Mouse (Mus musculus) lung, postnatal 4 days (tissue): ENCODE results near the gene Tmem52b.

ENCODE experiments used
- DNase-seq, 2 experiments: peaks; one replicate each; pipeline ENCODE4 v3.0.0; 2021

The Tmem52b gene

DNA sequence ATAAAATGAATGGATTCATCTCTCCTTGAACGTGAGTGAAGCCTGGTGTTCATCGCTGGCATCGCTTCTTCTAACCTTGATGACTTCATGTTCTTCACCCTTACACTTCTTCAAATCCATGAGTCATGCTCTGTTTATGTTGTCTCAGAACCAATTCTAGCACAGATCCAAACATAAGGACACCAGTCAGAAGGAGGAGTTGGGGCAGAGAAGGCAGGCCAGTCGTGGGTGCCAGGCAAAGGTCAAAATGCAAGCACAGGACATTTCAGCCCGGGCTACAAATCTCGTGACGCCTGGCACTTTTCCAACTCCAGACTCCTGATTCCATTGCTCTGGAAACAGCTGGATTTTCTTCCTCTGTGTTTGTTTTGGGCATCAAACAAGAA, 20.2 kb downstream of the Tmem52b start:
- DNase-seq, result peak; percentile 69 to 75

GRCm38 (mm10) chr6:129532942-129533860, 20.8 kb downstream of the Tmem52b start, which contains the start of gene Gabarapl1:
Gene Gabarapl1 (plus strand): TSS chr6:129533160.
- DNase-seq, result peak; percentile 79 to 80

- no peak for DNase-seq
Measured at GRCm38 (mm10) chr6:129534057-129534456, 21.7 kb downstream of the Tmem52b start.

DNA sequence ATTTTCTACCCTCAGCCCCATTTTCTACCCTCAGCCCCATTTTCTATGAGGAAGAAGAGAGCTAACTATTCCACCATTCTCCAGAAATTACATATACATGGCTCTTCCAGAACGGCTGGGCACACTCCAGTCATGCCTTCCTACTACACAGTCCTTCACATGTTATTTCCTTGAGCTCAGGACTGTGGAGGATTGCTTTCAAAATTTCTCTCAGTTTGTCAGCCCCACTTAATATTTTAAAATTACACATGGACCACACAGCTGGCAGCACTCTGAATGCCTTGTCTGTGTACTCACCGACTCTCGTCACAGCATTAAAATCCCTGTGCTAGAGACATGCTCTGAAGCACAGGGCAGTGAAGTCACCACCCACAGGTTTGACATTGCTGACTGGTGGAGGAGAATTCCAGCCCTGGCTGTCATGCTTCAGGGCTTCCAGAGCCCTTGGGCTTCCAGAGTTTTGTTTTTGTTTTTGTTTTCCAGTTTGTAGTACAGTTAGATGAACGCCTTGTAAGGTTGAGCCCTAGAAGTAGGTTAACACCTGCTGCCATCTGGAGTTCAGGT, 22.4 kb downstream of the Tmem52b start:
- DNase-seq, result no peak

DNA sequence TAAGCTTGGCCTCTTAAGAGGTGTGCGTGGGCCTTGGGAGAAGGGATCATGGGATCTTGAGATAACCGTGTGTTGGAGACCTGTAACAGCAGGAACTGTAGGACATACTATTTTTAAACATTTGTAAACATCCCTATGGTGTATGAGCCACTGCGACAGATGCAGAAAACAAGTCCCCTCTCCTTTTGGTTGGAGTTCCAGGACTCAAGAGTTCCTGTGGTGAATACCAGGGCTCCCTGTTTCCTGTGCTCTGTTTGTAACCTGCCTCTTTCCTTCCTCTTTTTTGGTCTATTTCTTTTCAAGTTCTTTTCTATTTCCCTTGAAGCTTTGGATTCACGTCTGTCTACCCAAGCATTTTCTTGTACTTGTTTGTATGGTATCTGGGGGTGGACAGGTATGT, 23.4 kb downstream of the Tmem52b start:
- DNase-seq, result no peak

DNA sequence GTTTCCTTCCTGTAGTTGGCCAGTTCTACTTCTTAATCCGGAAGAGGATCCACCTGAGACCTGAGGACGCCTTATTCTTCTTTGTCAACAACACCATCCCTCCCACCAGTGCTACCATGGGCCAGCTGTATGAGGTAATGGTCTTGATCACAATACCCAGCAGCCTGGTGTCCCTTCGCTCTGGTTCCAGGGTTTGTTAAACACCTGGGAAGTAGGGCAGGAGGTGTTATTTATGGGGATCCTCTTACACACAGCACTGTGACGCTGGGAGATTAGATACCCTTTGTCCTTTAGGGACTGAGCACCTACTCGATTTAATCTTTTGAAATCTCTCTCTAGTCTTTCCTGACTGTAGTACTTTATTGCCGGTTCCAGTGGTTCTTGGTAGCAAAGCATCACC, 26.2 kb downstream of the Tmem52b start:
- DNase-seq, result no peak

DNA sequence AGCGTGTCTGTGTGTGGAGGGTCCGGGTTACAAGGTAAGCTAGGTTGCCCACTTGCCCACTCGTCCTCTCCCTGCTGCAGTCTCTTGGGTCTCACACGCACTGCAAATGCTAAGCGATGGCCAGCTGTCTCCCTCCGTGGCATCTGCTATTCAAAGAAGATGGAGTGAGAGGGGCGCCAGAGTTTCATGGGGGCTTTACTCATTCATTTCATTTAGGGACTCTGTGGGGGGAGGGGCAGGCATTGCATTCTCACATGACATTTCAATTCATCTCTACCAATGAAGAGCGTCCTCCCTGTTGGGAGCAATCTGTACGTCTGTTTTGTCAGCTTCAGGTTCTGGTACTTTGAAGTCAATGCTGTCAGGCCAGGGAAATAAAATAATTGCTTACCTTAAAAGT, 29.6 kb downstream of the Tmem52b start:
- no peak for DNase-seq

- DNase-seq, result no peak
Measured at GRCm38 (mm10) chr6:129542540-129542939, 30.2 kb downstream of the Tmem52b start.

DNA sequence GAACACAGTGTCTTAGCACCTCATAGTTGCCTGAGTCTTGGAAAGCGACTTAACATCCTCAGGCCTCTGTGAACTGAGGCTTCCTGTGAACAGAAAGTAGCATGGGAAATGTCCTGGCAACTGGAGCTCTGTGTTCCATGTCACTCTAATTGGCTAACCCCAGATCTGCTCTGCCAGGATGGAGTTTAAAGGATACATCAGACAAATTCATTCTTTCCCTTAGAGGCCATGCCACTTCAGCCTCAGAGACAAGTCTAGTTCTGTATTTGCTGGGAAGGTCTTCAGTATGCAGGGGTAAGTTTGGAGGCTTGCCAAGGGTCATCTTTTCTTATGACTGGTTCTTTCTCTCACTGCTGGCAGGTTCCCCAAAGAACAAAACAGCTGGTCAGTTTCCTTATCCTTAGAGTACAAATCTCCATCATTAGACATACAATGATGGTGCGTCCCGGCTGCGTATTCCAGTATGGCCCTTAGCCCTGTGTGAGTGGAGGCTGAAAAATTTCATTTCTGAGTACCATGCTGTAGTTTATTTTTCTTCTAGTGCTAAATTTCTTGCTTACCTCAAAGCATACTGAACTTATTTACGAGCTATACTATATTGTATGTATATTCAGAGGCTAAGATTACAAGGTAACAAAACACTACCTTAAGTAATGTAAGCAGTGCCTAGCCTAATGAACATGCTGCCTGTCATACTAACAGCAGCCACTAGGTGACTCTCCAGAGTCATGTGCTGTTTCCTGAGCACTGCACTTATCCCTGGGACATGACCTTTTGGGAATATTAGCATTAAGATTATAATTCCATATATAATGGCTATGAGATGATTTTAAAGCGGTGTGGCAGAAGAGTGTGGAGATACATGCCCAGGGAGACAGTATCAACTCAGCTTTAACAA, 31.6 kb downstream of the Tmem52b start:
- DNase-seq, result peak in 1 of 2 experiments; percentile 72

DNA sequence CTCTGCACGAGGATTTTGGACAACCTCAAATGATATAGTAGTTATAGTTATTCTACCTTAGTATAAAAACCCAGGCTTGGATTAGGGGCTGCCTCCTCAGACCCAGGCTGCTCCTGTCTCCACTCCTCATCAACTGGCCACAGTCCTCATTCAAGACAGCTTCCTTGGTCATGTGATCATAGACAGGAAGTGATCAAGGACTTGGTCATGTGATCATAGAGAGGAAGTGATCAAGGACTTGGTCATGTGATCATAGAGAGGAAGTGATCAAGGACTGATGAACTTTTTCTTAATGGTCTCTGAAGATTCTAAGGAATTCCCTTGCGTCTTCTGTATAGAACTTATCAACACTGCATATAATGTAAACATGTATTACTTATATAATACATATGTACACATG, 34.9 kb downstream of the Tmem52b start:
- DNase-seq, result no peak

DNA sequence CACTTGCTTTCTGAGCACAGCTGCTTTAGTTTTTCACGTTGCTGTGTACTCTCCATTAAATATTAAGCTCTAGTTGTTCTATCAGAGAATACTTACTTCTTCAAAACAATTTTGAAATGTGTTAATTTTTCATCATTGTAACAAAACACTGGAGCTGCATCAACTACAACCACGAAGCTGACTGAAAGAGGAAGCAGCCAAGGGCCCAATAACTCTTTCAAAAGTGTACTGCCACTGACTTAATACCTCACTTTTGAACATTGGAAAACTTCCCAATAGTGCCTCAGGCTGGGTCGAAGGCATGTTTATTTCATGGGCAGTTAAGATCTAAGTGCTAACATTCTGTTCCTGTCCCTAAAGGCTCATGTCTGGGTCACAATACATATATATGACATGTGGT, 35.7 kb downstream of the Tmem52b start:
- DNase-seq, result no peak

GRCm38 (mm10) chr6:129557298-129558023, 45.1 kb downstream of the Tmem52b start:
- DNase-seq, result no peak

DNA sequence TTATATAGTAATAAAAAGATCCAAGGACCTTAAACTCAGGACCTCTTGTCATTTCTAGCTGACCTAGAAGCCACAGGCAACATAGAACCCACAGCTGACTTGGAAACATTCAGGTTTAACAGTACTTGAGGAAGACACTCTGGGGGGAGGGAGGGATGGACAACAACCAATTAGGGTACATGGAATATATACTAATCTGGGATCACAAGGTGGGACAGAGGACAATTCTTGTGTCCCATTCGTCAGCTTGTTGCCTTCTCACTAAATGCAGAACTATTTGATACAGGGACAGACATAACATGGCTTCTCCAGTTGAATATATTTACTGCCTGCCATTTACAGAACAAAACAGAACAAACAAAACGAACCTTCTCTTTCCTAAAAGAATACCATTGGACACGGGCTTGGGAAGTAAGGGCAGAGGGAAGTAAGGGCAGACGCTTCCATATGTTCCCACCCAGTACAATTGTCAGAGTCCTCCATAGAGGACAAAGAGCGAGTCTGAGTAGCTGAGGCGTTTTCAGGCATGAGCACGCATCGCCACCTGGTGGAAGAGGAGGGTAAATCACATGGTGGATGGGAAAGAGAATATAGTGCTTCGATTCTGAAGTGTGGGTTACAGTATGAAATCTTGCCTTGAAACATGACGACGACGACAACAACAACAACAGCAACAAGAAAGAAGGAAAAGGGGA, 46.7 kb downstream of the Tmem52b start:
- DNase-seq, result peak; percentile 37 to 73

- no peak for DNase-seq
Measured at GRCm38 (mm10) chr6:129559641-129560027, 47.3 kb downstream of the Tmem52b start.

DNA sequence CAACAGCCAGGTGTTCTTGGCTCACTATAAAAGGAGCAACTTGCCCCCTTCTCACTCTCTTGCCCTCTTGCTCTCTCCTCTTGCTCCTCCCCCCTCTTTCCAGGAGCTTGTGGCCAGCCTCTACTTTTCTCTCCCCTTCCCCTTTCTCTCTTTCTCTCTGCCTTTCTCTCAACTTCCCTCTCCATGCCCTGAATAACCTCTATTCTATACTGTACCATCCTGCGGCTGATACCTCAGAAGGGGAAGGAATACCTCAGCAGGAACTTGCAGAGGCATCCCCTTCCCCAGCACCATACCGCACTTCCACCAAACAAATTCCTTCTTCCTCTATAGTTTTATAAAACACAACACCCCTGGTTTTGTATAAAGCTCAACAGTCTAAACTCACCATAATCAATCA, 52.9 kb downstream of the Tmem52b start:
- no peak for DNase-seq
